Mouse (Mus musculus) yolk sac, embryonic 10.5 days (tissue): ENCODE results near the gene Dpy19l2.
"Not testable (repeated sequence)": the region's sequence is repeated elsewhere in the genome, so short reads cannot be mapped to it uniquely, and the experiment has no call there.

Experiments
- DNase-seq: peaks from one replicate; pipeline ENCODE4 v3.0.0-alpha.2; 2017; ENCODE audit warnings: low spot score

Gene Dpy19l2

DNA sequence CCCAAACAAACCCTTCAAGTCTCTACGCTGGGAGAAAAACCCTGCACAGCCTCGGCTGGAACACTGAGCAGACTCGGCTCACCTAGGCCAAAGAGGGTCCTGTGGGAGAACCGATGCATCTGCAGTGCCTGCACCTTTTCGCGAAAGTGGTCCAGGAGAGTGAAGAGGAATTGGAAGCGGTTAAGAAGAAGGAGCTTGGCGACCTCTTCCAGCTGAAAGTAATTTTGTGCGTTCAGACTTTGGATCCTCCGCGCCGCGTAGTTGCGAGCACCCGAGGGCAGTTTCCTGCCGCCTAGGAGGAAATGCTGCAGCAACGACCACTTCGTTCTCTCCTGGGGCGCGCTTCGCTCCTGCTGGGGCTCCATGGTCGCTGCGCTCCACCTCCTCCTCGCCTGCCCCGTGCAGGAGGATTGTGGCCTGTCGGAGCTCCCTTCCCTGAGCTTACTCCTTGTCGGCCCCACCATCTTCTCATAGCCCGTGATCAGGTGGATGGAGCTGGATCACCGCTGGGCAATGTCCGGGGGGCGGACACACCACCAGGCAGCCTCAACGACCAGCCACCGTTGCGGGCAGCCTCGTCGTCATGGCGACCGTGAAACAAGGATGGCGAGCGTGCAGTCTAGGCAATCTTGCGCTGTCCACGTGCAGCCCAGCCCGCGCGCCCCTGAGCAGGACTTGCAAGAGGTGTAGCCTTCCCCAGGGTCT lies at the start of gene Dpy19l2:
Gene Dpy19l2, minus strand, starts transcription at position 594 of the 705 bp plus-strand sequence.
- DNase-seq: peak; percentile 52

DNA sequence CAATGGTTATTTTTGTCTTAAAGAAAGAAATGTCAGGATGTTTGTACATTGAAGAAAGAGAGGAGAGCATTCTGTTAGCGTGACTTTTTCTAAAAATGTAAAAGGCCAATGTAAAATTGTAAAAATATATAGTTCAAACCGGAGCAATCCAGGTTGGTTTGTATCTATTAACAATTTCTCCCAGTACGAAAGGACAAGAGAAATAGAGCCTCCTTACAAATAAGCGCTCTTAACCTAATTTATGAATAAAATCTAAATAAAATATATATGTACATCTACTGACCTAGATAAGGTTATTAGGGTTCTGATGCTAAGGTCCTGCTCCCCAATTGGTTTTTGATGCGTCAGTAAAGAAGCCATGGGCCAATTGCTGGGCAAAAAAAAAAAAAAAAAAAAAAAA lies 48.9 kb upstream of the Dpy19l2 start:
- DNase-seq: no peak

DNA sequence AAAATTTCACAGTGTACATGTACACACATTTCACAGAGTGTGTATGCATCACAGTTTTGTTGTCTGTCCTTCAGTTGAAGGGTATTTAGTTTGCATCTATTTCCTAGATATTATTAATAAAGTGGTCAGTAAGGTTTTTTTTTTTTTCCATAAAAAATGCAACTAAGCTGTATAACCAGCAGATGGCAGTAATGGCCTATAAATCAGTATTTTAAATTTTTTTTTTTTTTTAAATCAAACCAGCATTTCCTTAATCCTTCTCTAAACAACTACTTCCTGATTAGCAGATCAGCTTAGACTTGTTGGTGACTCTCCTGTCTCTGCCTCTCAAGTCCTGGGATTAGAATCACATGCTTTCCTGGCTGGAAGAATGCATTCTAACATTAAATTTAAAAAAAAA lies 5.2 kb upstream of the Dpy19l2 start:
- DNase-seq: no peak

DNA sequence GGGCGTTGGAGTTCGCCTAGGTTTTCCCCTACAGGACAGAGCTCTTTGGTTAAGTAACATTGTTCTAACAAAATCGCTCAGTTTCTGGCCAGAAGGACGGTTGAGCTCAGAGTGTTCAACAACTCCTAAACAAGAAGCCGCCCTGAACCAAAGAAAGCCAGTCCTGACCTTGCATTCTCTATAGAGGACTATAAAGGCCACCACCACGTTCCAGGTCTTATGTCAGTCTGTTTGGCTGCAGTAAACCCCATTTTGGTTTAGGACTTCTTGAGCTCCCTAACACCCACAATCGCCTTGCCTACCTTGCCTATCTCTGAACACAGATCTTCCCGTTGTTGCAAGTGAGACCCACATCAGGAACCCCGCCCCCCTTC lies 299 bp upstream of the Dpy19l2 start:
- no peak for DNase-seq

DNA sequence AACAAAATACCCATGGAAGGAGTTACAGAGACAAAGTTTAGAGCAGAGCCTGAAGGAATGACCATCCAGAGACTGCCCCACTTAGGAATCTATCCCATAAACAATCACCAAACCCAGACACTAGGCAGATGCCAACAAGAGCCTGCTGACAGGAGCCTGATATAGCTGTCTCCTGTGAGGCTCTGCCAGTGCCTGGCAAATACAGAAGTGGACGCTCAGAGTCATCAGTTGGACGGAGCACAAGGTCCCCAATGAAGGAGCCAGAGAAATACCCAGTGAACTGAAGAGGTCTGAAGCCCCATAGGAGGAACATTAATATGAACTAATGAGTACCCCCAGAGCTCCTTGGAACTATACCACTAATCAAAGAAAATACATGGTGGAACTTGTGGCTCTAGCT lies 58.8 kb downstream of the Dpy19l2 start:
- not testable (repeated sequence) for DNase-seq

DNA sequence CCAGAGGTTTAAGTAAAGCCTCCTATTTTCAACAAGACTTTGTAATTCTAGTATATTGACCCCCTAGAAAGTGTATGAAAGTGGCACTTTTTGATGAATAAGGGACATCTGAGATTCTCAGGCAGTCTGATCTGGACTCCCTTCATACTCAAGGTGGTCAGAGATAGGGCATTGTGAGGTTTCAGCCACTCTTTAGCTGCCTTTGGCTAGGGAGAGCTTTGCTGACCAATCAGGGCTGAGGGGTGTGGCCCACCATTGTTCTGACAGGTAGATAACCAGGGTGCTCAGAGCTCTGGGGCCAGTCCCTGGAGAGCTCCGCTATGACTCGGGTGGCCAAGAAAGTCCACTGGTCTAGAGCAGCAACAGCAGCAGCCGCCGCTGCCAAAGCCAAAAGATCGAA lies 71.2 kb downstream of the Dpy19l2 start, which contains the start of gene Cypt4:
Gene Cypt4, plus strand, starts transcription at position 301 of the 400 bp plus-strand sequence.
- DNase-seq: no peak

DNA sequence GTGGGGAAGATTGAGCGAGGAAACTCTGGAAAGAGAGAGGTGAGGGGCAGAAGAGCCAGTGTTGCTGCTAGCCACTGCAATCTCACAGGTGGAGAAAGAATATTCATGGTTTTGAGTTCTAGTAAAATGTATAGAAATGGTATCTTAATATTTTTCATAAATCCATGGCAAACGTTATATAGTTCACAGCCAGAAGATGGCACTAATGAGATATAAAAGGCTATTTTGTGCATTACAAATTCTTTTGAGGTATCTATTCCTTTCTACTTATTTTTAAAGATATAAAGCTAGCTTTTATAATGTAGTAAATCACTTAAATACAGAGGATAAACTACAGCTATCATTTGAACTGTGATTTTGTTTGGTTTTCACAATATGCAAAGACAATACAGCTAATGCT lies 157.9 kb downstream of the Dpy19l2 start:
- no peak for DNase-seq

DNA sequence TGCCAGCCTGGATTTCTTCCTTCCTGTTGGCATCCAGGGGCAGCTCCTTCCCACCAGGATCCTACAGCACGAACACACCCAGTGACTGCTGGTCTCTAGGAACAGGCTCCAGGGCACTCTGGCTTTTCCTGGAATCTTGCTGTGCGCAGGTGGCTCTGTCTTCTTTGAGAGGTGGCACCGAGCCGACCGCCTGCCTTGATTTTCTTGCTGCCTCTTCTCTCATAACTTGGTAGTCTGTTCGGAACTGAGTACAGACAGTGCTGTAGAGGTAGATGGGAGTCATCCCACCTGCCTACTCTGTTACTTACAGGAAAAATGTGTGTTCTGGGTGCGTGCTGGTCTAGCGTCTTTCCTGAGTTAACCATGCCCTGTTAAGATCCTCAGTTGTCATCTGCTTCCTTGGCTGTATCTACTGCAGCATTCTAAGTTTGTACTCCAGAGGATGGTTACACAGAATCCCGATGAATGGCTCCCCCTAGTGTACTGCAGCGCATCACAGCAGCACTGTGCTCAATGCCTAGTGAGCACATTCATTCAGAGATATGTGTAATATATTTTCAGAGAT lies 179.4 kb downstream of the Dpy19l2 start:
- DNase-seq: peak; percentile 15

DNA sequence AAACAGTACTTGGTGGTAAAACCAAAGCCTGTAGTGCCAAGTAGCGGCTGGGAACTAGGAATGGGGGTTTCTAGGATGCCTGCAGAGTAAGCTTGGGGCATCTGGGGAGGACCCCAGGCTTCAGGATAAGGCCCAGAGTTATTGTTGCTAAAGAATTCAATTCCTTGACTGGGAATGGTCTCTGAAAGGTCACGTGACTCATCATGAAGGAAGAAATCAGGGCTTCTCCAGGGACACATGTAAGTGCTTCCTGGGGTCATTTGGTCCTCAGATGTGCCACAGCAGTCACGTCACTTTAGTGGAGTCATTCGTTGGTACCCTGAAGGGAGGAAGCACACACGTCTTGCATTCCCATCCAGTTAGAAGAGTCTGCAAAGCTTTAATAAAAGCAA lies 182.0 kb downstream of the Dpy19l2 start:
- no peak for DNase-seq

DNA sequence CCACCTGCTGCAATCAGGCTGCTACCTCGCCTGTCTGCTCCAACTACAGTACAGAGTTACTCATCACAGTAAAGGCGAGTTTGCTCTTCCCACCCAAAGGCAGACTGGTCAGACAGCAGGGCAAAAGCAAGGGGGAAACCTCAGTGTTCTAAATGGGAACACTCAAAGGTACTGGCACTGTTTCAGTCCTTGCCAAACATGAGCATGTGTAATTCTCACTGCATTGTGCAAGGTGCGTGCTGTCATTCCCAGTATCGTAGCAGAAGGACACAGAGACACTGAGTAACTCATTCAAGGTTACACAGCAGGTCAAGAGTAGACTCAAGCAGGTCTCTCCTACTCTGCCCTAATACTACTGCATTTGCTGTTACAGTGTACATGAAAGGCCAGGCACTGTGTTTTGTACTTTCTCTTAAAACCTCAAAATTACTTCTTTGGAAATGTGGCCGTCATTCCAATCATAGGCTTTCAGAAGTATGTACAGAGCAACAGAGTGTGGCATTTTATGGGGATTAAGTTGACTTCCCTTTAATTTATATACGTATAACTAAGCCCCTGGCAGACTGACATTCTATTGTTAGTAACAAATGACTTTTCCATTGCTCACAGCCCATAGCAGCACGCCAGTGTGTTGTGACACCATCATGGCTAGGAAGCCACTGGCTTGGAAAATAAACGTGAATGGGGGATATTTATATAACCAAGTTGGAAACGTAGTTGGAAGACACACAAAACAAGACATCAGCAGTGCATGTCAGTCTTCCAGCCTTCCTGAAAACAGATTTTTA lies 182.6 kb downstream of the Dpy19l2 start:
- no peak for DNase-seq

DNA sequence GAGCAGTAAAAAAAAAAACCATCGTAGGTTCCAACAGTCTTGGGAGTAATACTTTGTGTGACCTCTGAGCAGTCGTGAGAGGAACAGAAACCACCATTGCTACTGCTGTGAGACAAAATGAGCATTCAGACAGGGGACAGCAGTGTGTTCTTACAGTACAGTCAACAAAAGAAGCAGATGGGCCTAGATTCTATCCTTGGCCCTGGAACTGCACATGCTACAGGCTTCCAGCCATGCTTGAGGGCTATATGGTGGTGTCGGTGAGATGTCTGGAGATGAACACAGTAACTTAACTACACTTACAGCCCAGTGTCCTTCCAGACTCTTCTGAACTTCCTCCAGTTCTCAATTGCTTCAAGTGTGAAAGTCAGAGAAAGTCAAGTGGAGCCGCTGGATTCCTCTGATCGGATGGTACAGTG lies 184.0 kb downstream of the Dpy19l2 start:
- no peak for DNase-seq

DNA sequence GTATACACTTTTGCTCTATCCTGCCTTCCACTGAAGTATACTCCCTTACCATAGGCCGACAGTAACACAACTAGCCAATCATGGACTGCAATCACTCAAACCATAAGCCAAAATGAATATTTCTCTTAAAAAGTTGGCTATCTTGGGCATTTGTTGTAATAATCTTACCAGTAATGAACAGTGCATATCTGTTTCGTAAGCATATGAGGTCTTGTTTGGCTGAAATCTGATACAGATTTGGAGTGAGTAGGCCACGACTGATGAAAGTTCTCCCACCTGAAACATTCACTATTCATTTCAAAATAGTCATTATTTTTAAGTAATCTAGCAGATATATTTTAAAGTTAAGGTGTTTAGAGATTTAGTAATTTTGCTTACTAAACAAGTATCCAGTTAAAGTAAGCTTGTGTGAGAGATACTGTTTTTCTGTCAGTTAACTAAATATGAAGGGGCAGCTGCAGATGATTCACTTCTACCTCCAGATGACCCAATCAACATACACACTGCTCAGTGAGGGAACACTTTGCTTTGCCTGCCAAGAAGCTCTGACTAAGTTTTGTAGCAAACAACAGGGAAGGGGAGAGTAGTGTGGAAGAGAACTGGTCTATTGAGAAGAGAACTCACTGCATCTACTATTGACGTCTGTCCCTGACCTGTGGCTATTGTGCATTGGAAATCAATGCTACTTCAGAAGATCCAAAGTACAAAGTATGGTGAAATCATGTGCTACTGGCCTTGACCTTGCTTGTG lies 184.5 kb downstream of the Dpy19l2 start:
- DNase-seq: no peak

DNA sequence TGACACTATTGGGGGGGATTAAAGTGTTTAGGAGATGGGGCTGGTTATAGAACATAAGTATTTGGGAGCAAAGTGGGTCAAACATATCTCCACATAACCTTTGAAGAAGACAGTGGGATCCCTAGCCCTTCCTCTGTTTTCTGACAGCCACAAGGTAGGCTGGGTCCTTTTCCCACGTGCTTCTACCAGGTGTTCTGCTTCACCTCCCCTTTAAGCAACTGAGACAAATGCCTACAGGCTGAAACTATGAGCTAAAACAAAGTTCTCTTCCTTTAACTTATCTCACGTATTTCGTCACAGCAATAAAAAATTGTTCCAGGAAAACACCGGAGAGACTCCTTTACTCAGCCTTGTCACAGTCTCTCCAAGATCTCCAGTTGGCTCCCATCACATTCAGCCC lies 187.2 kb downstream of the Dpy19l2 start:
- no peak for DNase-seq
